Mouse (Mus musculus): Measurements from ENCODE around the gene Acap3. TPM values are rescaled to one million over a fixed set of nuclear protein-coding genes. Genes with fewer than 3 reads are reported as not detected.

Acap3 gene
- polyA plus RNA-seq, 1 experiment = 14.6 TPM

DNA sequence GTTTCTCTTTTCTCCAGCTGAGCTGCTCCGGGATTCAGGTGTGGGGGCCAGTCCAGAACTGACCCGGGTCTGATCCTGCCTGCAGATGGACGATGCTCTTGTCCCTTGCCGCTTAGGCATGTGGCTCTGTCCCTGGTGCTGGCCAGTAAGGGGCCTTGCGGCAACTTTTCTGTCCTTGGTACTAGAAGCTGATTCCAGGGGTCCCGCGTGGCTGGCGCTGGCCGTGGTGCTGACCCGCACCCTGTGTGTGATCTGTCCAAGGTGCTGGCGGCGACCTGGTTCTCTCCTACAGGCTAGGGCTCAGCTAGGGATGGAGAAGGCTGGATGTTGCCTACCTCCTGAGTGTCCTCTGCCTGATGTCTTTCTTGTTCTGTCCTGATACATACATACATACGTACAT, 32.3 kb upstream of the Acap3 start:
- H3K4me3 ChIP-seq (ENCODE audit: insufficient read depth, low read depth, low read length) = no peak overlapping the region
- no peaks in the 10 kb centered on the region for H3K4me1 ChIP-seq (ENCODE audit: control insufficient read depth, insufficient read depth, low read length)
- H3K27ac ChIP-seq (ENCODE audit: insufficient read depth, low read depth, low read length) = no peak overlapping the region
- no peaks in the 10 kb centered on the region; the same call in 1 of the 2 replicates for H3K36me3 ChIP-seq (ENCODE audit: control insufficient read depth, insufficient read depth, low read length)
- 33% methylated on average over 13 of the region's 13 CpGs for WGBS
- DNase-seq = no peak
- H3K27me3 ChIP-seq (replicated peaks; ENCODE audit: control insufficient read depth, insufficient read depth, low read length) = no peaks in the 10 kb centered on the region
- no peak for TF ChIP-seq CTCF (conservative IDR thresholded peaks at IDR 0.05; ENCODE audit: insufficient read depth, insufficient read length, low read depth, low read length)
- TF ChIP-seq POLR2A (IDR thresholded peaks at IDR 0.05; ENCODE audit: low read depth, low read length) = no peak

DNA sequence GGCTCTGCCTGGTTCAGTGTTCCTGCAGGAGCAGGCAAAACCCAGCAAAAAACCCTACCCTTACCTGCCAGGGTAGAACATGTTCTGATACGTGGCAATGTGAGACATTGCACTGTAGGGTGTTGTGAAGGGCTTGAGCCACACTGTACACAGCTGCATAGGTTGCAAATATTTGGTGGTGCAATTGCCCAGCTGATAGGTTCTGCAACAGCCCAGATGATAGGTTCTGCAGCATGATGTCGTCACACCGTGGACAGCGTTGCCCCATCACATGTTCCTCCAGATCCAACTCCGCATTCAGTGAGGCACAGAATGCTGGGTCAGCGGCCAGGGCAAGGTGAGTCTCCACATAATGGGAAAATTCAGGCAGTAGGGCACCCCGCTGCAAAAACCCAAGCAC, 29.8 kb upstream of the Acap3 start:
- no peak for TF ChIP-seq CTCF (conservative IDR thresholded peaks at IDR 0.05; ENCODE audit: insufficient read depth, insufficient read length, low read depth, low read length)
- no peak for TF ChIP-seq POLR2A (IDR thresholded peaks at IDR 0.05; ENCODE audit: low read depth, low read length)
- no peaks in the 10 kb centered on the region for H3K36me3 ChIP-seq (ENCODE audit: control insufficient read depth, insufficient read depth, low read length)
- H3K4me1 ChIP-seq (ENCODE audit: control insufficient read depth, insufficient read depth, low read length) = no peaks in the 10 kb centered on the region
- H3K4me3 ChIP-seq (ENCODE audit: insufficient read depth, low read depth, low read length) = no peak overlapping the region
- DNase-seq = no peak
- H3K27ac ChIP-seq (ENCODE audit: insufficient read depth, low read depth, low read length) = no peak overlapping the region
- 88% methylated on average over 7 of the region's 7 CpGs for WGBS
- no peaks in the 10 kb centered on the region for H3K27me3 ChIP-seq (replicated peaks; ENCODE audit: control insufficient read depth, insufficient read depth, low read length)

DNA sequence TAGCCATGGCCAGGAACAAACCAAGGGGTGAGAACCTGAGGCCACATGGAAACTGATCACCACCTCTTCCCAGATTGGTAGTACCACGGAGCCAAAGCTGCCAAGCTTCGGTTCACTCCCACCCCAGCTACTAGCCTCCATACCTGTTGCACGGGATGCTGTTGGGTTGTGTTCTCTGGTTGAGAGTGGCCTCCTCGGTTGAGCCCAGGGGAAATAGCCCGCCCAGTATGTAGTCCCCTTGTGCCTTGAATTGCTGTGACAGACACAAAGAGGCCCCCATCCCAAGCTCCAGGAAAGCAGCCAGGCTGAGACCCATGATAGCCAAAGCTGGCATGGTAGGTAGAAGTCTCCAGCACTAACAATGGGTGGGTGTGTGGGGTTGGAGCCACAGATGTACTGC, 28.6 kb upstream of the Acap3 start, which contains the start of gene Tas1r3:
TSS of gene Tas1r3 (minus strand) at position 362 of the 400 bp plus-strand sequence.
- TF ChIP-seq POLR2A (IDR thresholded peaks at IDR 0.05; ENCODE audit: low read depth, low read length) (no peak), CTCF (conservative IDR thresholded peaks at IDR 0.05; ENCODE audit: insufficient read depth, insufficient read length, low read depth, low read length) (no peak)
- H3K27ac ChIP-seq (ENCODE audit: insufficient read depth, low read depth, low read length) = no peak within 1 kb of the TSS
- no peaks in the 10 kb centered on the region for H3K36me3 ChIP-seq (ENCODE audit: control insufficient read depth, insufficient read depth, low read length)
- H3K4me3 ChIP-seq (ENCODE audit: insufficient read depth, low read depth, low read length) = no peak within 1 kb of the TSS
- H3K4me1 ChIP-seq (ENCODE audit: control insufficient read depth, insufficient read depth, low read length) = no peaks in the 10 kb centered on the region
- H3K27me3 ChIP-seq (replicated peaks; ENCODE audit: control insufficient read depth, insufficient read depth, low read length) = no peaks in the 10 kb centered on the region
- WGBS = 80% methylated on average over 5 of the region's 5 CpGs
- DNase-seq = no peak

DNA sequence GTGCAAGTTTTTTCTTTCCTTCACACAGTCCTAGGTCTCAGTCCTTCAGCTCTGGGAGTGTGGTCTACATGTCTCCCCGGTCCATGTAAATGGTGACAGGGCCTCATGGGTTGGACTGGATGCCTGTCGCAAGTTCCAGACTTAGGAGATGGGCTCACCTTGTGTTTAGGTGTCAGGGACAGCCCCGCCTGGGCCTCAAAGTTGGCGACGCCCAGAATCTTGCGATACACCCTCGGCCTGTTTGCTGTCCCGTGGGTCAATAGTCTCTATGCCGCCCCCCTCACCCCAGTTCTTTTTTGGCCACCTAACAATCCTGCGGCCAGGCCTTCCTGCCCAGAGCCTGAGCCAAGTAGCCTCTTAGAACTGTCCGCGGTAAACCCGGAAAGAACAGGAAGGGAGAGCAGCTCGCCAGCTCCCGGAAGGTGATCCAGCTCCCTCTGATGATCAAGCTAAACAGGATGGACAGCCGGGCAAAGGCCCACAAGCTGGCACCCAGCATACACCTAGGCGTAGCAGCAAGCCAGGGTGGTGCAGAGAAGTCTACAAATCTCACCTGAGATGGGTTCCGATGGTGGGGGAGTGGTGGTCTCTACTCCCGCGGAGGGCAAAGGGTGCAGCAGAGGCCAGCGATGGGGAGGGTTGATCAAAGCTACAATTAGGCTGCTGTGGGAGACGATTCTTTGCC, 22.9 kb upstream of the Acap3 start:
- WGBS = 6% methylated on average over 22 of the region's 22 CpGs
- H3K27me3 ChIP-seq (replicated peaks; ENCODE audit: control insufficient read depth, insufficient read depth, low read length) = no peaks in the 10 kb centered on the region
- peak overlapping the region; percentile 71 for H3K4me3 ChIP-seq (ENCODE audit: insufficient read depth, low read depth, low read length)
- DNase-seq = peak; percentile 63
- no peak for TF ChIP-seq POLR2A (IDR thresholded peaks at IDR 0.05; ENCODE audit: low read depth, low read length)
- no peak for TF ChIP-seq CTCF (conservative IDR thresholded peaks at IDR 0.05; ENCODE audit: insufficient read depth, insufficient read length, low read depth, low read length)
- no peaks in the 10 kb centered on the region for H3K36me3 ChIP-seq (ENCODE audit: control insufficient read depth, insufficient read depth, low read length)
- H3K4me1 ChIP-seq (ENCODE audit: control insufficient read depth, insufficient read depth, low read length) = no peaks in the 10 kb centered on the region; the same call in 1 of the 2 replicates
- H3K27ac ChIP-seq (ENCODE audit: insufficient read depth, low read depth, low read length) = peak overlapping the region; percentile 5; the same call in 1 of the 2 replicates

DNA sequence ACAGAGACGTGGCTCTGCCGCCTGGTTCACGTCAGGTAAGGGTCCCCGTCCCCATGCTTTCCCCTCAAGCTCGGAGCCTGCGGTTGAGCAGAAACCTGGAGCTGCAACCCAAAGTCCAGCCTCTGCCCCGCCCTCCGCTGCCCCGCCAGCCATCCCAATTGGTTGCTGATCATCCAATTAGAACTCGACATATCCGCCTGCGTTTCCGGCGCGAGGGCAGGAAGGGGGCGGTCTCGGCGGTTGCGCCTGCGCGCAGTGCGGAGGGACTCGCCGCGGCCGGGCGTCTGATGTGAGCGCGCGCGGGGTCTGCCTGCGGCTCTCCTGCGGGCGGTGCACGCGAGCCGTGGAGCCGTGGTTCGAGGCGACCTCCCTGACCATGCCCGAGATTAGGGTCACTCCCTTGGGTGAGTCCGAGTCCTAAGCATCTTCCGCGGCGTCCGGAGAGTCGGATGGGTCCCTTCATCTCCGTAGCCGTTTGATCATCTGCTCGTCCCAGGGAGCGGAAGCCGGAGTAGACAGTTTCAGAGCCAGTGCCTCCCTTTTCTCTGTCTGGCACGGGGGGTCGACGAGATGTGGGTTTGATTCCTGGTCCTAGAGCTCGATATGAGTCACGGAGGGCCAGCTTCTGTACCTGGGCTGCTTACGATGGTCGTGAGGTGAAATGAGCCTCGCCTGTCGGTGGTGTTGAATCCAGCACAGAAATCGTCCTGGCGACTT, 22.1 kb upstream of the Acap3 start, which contains the start of the genes Cptp and Ints11:
TSS of gene Cptp (minus strand) at position 124 of the 717 bp plus-strand sequence.
TSS of gene Ints11 (plus strand) at position 230 of the 717 bp plus-strand sequence.
- peak; percentile 99 for DNase-seq
- TF ChIP-seq CTCF (conservative IDR thresholded peaks at IDR 0.05; ENCODE audit: insufficient read depth, insufficient read length, low read depth, low read length) (peak; percentile 34; the same call in 1 of the 2 replicates), POLR2A (IDR thresholded peaks at IDR 0.05; ENCODE audit: low read depth, low read length) (no peak)
- Histone ChIP-seq H3K27me3 (replicated peaks; ENCODE audit: control insufficient read depth, insufficient read depth, low read length) (no peaks in the 10 kb centered on the region), H3K36me3 (ENCODE audit: control insufficient read depth, insufficient read depth, low read length) (no peaks in the 10 kb centered on the region), H3K27ac (ENCODE audit: insufficient read depth, low read depth, low read length) (peak within 1 kb of the TSS; percentile 43; the same call in 1 of the 2 replicates), H3K4me3 (ENCODE audit: insufficient read depth, low read depth, low read length) (peak within 1 kb of the TSS; percentile 90), H3K4me1 (ENCODE audit: control insufficient read depth, insufficient read depth, low read length) (no peaks in the 10 kb centered on the region; the same call in 1 of the 2 replicates)
- under 1% methylated on average over 63 of the region's 63 CpGs for WGBS

DNA sequence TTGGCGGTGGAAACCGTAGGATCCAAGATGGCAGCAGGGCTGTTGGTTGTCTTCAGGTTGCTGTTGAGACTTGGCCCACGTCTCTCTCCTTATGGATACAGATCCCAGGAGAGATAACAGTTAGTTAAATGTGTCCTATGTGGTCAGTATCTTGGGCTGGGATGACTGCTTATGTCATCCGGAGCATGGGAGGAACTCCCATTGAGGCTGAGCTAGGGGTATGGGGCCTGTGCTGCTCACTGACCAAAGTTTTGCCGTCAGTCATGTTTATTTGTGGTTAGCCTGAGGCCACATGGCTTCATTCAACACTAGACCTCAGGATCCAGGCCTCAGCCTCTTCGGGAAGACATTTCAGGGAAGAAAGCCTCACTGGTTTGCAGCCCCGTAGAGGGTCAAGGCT, 20.2 kb upstream of the Acap3 start:
- no peak for DNase-seq
- 98% methylated on average over 7 of the region's 7 CpGs for WGBS

DNA sequence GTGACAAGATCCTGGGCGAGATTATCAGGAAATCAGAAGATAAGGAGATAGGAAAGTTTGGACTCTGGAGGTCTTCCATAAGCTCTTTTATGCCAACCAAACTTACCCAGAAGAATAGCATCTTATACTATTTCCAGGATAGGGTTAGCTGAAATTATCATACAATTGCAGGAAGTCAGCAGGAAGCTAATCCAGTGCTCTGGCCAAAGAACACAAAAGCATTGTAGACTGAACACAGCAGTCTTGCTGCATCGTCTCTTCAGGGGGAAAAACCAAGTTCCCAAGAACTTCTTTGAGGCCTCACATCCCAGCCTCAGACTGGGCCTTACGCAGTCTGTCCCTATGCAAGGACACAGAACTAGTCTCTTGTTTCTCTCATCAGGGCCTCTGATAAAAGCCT, 8.0 kb upstream of the Acap3 start:
- Histone ChIP-seq H3K36me3 (ENCODE audit: control insufficient read depth, insufficient read depth, low read length) (no peaks in the 10 kb centered on the region), H3K27me3 (replicated peaks; ENCODE audit: control insufficient read depth, insufficient read depth, low read length) (no peaks in the 10 kb centered on the region), H3K4me3 (ENCODE audit: insufficient read depth, low read depth, low read length) (no peak overlapping the region), H3K27ac (ENCODE audit: insufficient read depth, low read depth, low read length) (peak overlapping the region; percentile 76), H3K4me1 (ENCODE audit: control insufficient read depth, insufficient read depth, low read length) (no peaks in the 10 kb centered on the region)
- peak; percentile 54 for DNase-seq
- WGBS = 68% methylated on average over 3 of the region's 3 CpGs
- no peak for TF ChIP-seq CTCF (conservative IDR thresholded peaks at IDR 0.05; ENCODE audit: insufficient read depth, insufficient read length, low read depth, low read length)
- TF ChIP-seq POLR2A (IDR thresholded peaks at IDR 0.05; ENCODE audit: low read depth, low read length) = no peak

More for the DNA sequence above, 20.2 kb upstream of the Acap3 start:
- no peak overlapping the region for H3K27ac ChIP-seq (ENCODE audit: insufficient read depth, low read depth, low read length)
- H3K4me3 ChIP-seq (ENCODE audit: insufficient read depth, low read depth, low read length) = no peak overlapping the region
- H3K36me3 ChIP-seq (ENCODE audit: control insufficient read depth, insufficient read depth, low read length) = no peaks in the 10 kb centered on the region
- TF ChIP-seq CTCF (conservative IDR thresholded peaks at IDR 0.05; ENCODE audit: insufficient read depth, insufficient read length, low read depth, low read length) = no peak
- no peak for TF ChIP-seq POLR2A (IDR thresholded peaks at IDR 0.05; ENCODE audit: low read depth, low read length)
- no peaks in the 10 kb centered on the region for H3K27me3 ChIP-seq (replicated peaks; ENCODE audit: control insufficient read depth, insufficient read depth, low read length)
- no peaks in the 10 kb centered on the region; the same call in 1 of the 2 replicates for H3K4me1 ChIP-seq (ENCODE audit: control insufficient read depth, insufficient read depth, low read length)
